Mouse (Mus musculus): ENCODE results near the gene Cldn13. TPM values are rescaled to one million over a fixed set of nuclear protein-coding genes. Genes with fewer than 3 reads are reported as not detected.
"Not testable (repeated sequence)": the region's sequence is repeated elsewhere in the genome, so short reads cannot be mapped to it uniquely, and the experiment has no call there.

The Cldn13 gene
- polyA plus RNA-seq (2016; fragmentation: Nextera tagmentation; extraction: Ambion mirVana): 2.4 and 2.6 TPM in 2 replicates

- Histone ChIP-seq H3K4me1 (no peaks in the 10 kb centered on the region), H3K4me2 (replicated peaks) (no peak within 1 kb of the TSS), H3K9me3 (replicated peaks) (0 out of 2 replicates have a peak, but pooled peaks cover 4% of the 10 kb centered on the region), H3K4me3 (no peak within 1 kb of the TSS), H3K9ac (no peak within 1 kb of the TSS), H3K36me3 (no peaks in the 10 kb centered on the region), H3K27me3 (no peaks in the 10 kb centered on the region), H3K27ac (no peak within 1 kb of the TSS)
- WGBS: 81% methylated on average over 8 of the region's 8 CpGs
- ATAC-seq (ENCODE audit: low FRiP score): no peak
Observed at GRCm38 (mm10) chr5:134915311-134915710, at the start of gene Cldn13. Cldn13 (minus strand) TSS chr5:134915526.

DNA sequence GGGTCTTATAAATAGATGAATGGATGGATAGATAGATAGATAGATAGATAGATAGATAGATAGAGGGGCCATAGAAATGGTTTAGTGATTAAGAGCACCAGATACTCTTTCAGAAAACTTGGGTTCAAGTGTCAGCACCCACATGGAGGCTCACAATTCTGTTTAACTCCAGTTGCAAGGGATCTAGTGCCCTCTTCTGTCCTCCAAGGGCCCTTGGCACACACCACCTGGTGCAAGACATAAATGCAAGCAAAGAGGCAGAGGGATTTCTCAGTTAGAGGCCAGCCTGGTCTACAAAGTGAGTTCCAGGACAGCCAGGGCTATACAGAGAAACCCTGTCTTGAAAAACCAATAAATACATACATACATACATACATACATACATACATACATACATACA, 49.3 kb upstream of the Cldn13 start:
- H3K27ac ChIP-seq; ATAC-seq (ENCODE audit: low FRiP score); H3K27me3 ChIP-seq; H3K4me3 ChIP-seq; H3K4me2 ChIP-seq (replicated peaks); H3K9ac ChIP-seq; H3K4me1 ChIP-seq; H3K36me3 ChIP-seq; H3K9me3 ChIP-seq (replicated peaks): not testable (repeated sequence)

DNA sequence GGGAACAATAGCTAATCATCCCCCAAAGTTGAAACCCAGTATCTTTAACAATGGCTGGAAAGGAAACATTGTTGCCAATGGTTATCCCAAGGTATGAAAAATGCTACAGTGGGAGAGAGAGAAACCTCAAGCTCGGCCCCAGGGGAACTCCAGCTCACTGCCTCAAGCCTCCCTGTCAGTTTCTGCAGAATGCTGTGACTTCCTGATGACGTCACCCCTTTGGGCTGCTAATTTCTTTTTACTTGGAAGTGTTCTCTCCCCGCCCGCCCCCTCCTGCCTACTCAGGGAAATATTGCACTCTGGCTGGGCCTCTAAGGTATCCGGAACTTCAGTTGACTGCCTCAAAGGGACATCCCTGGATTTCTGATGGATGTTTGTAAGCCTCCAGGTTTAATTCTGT, 48.2 kb upstream of the Cldn13 start:
- no peaks in the 10 kb centered on the region for H3K9me3 ChIP-seq (replicated peaks)
- no peaks in the 10 kb centered on the region for H3K36me3 ChIP-seq
- H3K27ac ChIP-seq: no peak overlapping the region
- H3K4me2 ChIP-seq (replicated peaks): no peak overlapping the region
- H3K9ac ChIP-seq: no peak overlapping the region
- peaks cover 8% of the 10 kb centered on the region for H3K4me1 ChIP-seq
- WGBS: 39% methylated on average over 5 of the region's 5 CpGs
- H3K4me3 ChIP-seq: no peak overlapping the region
- ATAC-seq (ENCODE audit: low FRiP score): no peak
- peaks cover 3% of the 10 kb centered on the region; the same call in 1 of the 2 replicates for H3K27me3 ChIP-seq

GRCm38 (mm10) chr5:134961519-134961918, 46.2 kb upstream of the Cldn13 start:
- ATAC-seq (ENCODE audit: low FRiP score): no peak
- peaks cover under 1% of the 10 kb centered on the region; the same call in 1 of the 2 replicates for H3K27me3 ChIP-seq
- no peaks in the 10 kb centered on the region for H3K36me3 ChIP-seq
- H3K9ac ChIP-seq: no peak overlapping the region
- no peaks in the 10 kb centered on the region for H3K9me3 ChIP-seq (replicated peaks)
- peaks cover 8% of the 10 kb centered on the region for H3K4me1 ChIP-seq
- no peak overlapping the region for H3K4me3 ChIP-seq
- H3K4me2 ChIP-seq (replicated peaks): no peak overlapping the region
- WGBS: 94% methylated on average over 2 of the region's 2 CpGs
- no peak overlapping the region for H3K27ac ChIP-seq

DNA sequence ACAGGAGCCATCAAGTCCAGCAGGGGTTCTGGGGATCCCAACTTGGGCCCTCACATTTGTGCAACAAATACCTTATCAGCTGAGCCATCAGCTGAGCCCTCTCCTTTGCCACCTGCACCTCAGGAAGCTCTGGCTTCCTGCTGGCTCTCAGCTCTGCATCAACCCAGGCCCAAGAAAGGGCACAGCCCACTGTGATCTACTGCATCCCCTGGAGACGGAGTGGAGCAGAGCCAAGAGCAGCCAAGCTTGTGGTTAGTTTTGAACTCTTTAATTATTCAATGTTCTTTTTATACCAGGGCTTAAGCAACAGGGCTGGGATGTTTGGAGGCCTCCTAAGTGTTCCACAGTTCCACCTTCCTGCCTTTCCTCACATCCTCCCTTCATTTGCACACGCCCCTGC, 45.1 kb upstream of the Cldn13 start:
- WGBS: 75% methylated on average over 2 of the region's 2 CpGs
- Histone ChIP-seq H3K27ac (no peak overlapping the region), H3K4me1 (no peaks in the 10 kb centered on the region), H3K27me3 (no peaks in the 10 kb centered on the region), H3K9ac (no peak overlapping the region), H3K4me3 (no peak overlapping the region), H3K4me2 (replicated peaks) (no peak overlapping the region), H3K36me3 (no peaks in the 10 kb centered on the region), H3K9me3 (replicated peaks) (no peaks in the 10 kb centered on the region)
- no peak for ATAC-seq (ENCODE audit: low FRiP score)

- no peak for ATAC-seq (ENCODE audit: low FRiP score)
- no peaks in the 10 kb centered on the region for H3K27me3 ChIP-seq
- H3K4me3 ChIP-seq: no peak overlapping the region
- H3K4me1 ChIP-seq: no peaks in the 10 kb centered on the region
- 80% methylated on average over 7 of the region's 7 CpGs for WGBS
- no peaks in the 10 kb centered on the region for H3K36me3 ChIP-seq
- H3K4me2 ChIP-seq (replicated peaks): no peak overlapping the region
- no peak overlapping the region for H3K9ac ChIP-seq
- H3K27ac ChIP-seq: no peak overlapping the region
- no peaks in the 10 kb centered on the region for H3K9me3 ChIP-seq (replicated peaks)
Observed at GRCm38 (mm10) chr5:134959114-134959513, 43.8 kb upstream of the Cldn13 start.

- whole genome bisulfite sequencing: 77% methylated on average over 5 of the region's 5 CpGs
- H3K27ac ChIP-seq: no peak overlapping the region
- H3K4me2 ChIP-seq (replicated peaks): no peak overlapping the region
- H3K9ac ChIP-seq: no peak overlapping the region
- no peaks in the 10 kb centered on the region; the same call in 1 of the 2 replicates for H3K4me1 ChIP-seq
- H3K9me3 ChIP-seq (replicated peaks): no peaks in the 10 kb centered on the region
- no peak overlapping the region for H3K4me3 ChIP-seq
- H3K36me3 ChIP-seq: no peaks in the 10 kb centered on the region
- ATAC-seq (ENCODE audit: low FRiP score): no peak
- no peaks in the 10 kb centered on the region for H3K27me3 ChIP-seq
Observed at GRCm38 (mm10) chr5:134955491-134955890, 40.2 kb upstream of the Cldn13 start.

DNA sequence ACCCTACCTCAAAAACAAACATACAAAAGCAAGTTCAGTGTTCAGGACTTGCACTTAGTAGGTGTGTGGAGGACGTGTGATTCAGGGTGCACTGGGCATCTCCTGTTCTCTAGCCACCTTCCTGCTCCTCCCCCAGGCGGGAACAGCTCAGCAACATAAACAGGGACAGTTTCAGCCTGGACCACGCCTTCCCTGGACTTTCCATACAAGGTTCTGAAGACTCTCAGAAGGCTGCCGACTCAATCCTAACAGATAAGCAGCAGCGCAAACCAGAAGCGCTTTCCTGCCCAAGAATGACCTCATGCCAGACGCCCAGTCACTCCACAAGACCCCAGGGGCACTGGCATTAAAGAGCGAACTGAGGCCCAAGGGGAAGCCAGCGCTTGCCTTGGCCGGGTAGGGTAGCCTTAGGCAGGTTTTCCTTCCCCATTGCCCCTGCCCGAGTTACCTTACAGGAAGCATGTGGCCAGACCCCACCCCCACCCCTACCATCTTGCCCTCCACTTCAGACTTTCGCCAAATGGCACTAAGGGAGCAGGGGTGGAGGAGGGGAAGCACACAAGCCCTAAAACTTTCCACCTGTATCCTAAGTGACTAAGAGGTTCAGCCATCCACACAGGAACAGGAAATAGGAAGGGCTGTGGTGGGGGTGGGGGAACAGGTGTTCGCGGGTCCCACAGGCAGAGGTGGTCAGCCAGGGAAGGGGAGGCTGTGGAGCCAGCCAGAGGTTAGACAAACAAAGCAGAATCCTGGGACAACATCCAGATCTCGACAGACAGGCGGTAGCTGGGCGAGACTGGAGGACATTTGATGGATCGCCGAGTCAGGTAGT, 35.9 kb upstream of the Cldn13 start:
- H3K27me3 ChIP-seq: peaks cover 20% of the 10 kb centered on the region
- no peak overlapping the region for H3K4me3 ChIP-seq
- no peak overlapping the region for H3K9ac ChIP-seq
- ATAC-seq (ENCODE audit: low FRiP score): no peak
- no peaks in the 10 kb centered on the region for H3K36me3 ChIP-seq
- H3K9me3 ChIP-seq (replicated peaks): no peaks in the 10 kb centered on the region
- WGBS: 38% methylated on average over 19 of the region's 19 CpGs
- H3K4me1 ChIP-seq: peaks cover 5% of the 10 kb centered on the region
- no peak overlapping the region for H3K27ac ChIP-seq
- H3K4me2 ChIP-seq (replicated peaks): no peak overlapping the region

GRCm38 (mm10) chr5:134948085-134948439, 32.7 kb upstream of the Cldn13 start:
- no peak overlapping the region for H3K9ac ChIP-seq
- peaks cover 41% of the 10 kb centered on the region for H3K27me3 ChIP-seq
- no peak overlapping the region for H3K4me2 ChIP-seq (replicated peaks)
- 60% methylated on average over 4 of the region's 4 CpGs for WGBS
- H3K36me3 ChIP-seq: no peaks in the 10 kb centered on the region
- peaks cover 9% of the 10 kb centered on the region for H3K4me1 ChIP-seq
- no peak overlapping the region for H3K27ac ChIP-seq
- H3K9me3 ChIP-seq (replicated peaks): no peaks in the 10 kb centered on the region
- H3K4me3 ChIP-seq: no peak overlapping the region
- no peak for ATAC-seq (ENCODE audit: low FRiP score)

GRCm38 (mm10) chr5:134947420-134948084, 32.2 kb upstream of the Cldn13 start:
- no peak for ATAC-seq (ENCODE audit: low FRiP score)

DNA sequence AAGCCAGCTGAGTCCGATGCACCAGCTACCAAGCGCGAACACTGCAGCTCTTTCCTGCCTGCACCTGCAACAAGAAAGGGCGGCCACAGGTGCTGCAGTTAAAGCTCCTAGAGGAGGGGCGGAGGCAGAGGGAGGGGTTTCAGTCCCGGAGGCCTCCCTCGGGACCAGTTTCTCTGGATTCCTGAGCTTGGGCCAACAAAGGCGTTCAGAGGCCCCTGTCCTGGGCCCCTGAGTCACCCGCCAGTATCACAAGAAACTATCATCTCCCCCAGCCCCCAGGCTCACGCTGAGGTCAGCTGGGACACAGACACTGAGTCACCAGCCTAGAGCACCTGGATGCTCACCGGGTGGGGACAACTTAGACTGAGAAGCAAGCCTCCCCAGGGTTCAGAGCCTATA, 31.5 kb upstream of the Cldn13 start, which contains the start of gene Cldn4:
Gene Cldn4 (minus strand): TSS at position 78 of the 399 bp plus-strand sequence.
- no peak for ATAC-seq (ENCODE audit: low FRiP score)

More at GRCm38 (mm10) chr5:134947420-134948084, 32.2 kb upstream of the Cldn13 start:
- Histone ChIP-seq H3K9me3 (replicated peaks) (no peaks in the 10 kb centered on the region), H3K9ac (no peak overlapping the region), H3K4me3 (no peak overlapping the region), H3K36me3 (no peaks in the 10 kb centered on the region), H3K4me1 (peaks cover 9% of the 10 kb centered on the region), H3K27me3 (peaks cover 41% of the 10 kb centered on the region), H3K4me2 (replicated peaks) (no peak overlapping the region), H3K27ac (no peak overlapping the region)
- 58% methylated on average over 5 of the region's 5 CpGs for WGBS

GRCm38 (mm10) chr5:134946063-134946856, 30.9 kb upstream of the Cldn13 start:
- ATAC-seq (ENCODE audit: low FRiP score): no peak

More for the DNA sequence above, 31.5 kb upstream of the Cldn13 start, which contains the start of gene Cldn4:
- H3K4me1 ChIP-seq: peaks cover 9% of the 10 kb centered on the region
- 12% methylated on average over 11 of the region's 11 CpGs for WGBS
- H3K27ac ChIP-seq: no peak within 1 kb of the TSS
- peak within 1 kb of the TSS; percentile 35 for H3K9ac ChIP-seq
- peak within 1 kb of the TSS; percentile 15 for H3K4me3 ChIP-seq
- H3K27me3 ChIP-seq: peaks cover 41% of the 10 kb centered on the region
- H3K36me3 ChIP-seq: no peaks in the 10 kb centered on the region
- H3K4me2 ChIP-seq (replicated peaks): peak within 1 kb of the TSS; percentile 33; the same call in 1 of the 2 replicates
- no peaks in the 10 kb centered on the region for H3K9me3 ChIP-seq (replicated peaks)

More at GRCm38 (mm10) chr5:134946063-134946856, 30.9 kb upstream of the Cldn13 start:
- H3K4me3 ChIP-seq: peak overlapping the region; percentile 15
- no peaks in the 10 kb centered on the region for H3K36me3 ChIP-seq
- WGBS: 18% methylated on average over 42 of the region's 43 CpGs
- peaks cover 41% of the 10 kb centered on the region for H3K27me3 ChIP-seq
- H3K27ac ChIP-seq: no peak overlapping the region
- H3K4me2 ChIP-seq (replicated peaks): peak overlapping the region; percentile 33; the same call in 1 of the 2 replicates
- peak overlapping the region; percentile 35 for H3K9ac ChIP-seq
- peaks cover 9% of the 10 kb centered on the region for H3K4me1 ChIP-seq
- H3K9me3 ChIP-seq (replicated peaks): no peaks in the 10 kb centered on the region
